Mouse (Mus musculus): Measurements from ENCODE around the gene Rasa2.
"Not testable (repeated sequence)": the region's sequence is repeated elsewhere in the genome, so short reads cannot be mapped to it uniquely, and the experiment has no call there.

Gene Rasa2

GRCm38 (mm10) chr9:96583076-96583475 lies 48.3 kb downstream of the Rasa2 start:
- no peak for DNase-seq (ENCODE audit: low spot score)

- DNase-seq (ENCODE audit: low spot score) = no peak
Observed at GRCm38 (mm10) chr9:96578190-96578589, 53.2 kb downstream of the Rasa2 start.

GRCm38 (mm10) chr9:96577674-96578073 lies 53.7 kb downstream of the Rasa2 start:
- DNase-seq (ENCODE audit: low spot score) = no peak

- DNase-seq (ENCODE audit: low spot score) = peak; percentile 60
Observed at GRCm38 (mm10) chr9:96573252-96573651, 58.2 kb downstream of the Rasa2 start.

- peak; percentile 19 for DNase-seq (ENCODE audit: low spot score)
Observed at GRCm38 (mm10) chr9:96572754-96573153, 58.7 kb downstream of the Rasa2 start.

GRCm38 (mm10) chr9:96566470-96566996 lies 64.9 kb downstream of the Rasa2 start:
- no peak for DNase-seq (ENCODE audit: low spot score)

- DNase-seq (ENCODE audit: low spot score) = no peak
Observed at GRCm38 (mm10) chr9:96563501-96563900, 67.9 kb downstream of the Rasa2 start.

- DNase-seq (ENCODE audit: low spot score) = no peak
Observed at GRCm38 (mm10) chr9:96559148-96559547, 72.3 kb downstream of the Rasa2 start.

- no peak for DNase-seq (ENCODE audit: low spot score)
Observed at GRCm38 (mm10) chr9:96558594-96558993, 72.8 kb downstream of the Rasa2 start.

GRCm38 (mm10) chr9:96554095-96554494 lies 77.3 kb downstream of the Rasa2 start:
- DNase-seq (ENCODE audit: low spot score) = no peak

- DNase-seq (ENCODE audit: low spot score) = no peak
Observed at GRCm38 (mm10) chr9:96545410-96545809, 86.0 kb downstream of the Rasa2 start.

- DNase-seq (ENCODE audit: low spot score) = no peak
Observed at GRCm38 (mm10) chr9:96543643-96544640, 87.5 kb downstream of the Rasa2 start.

GRCm38 (mm10) chr9:96538916-96539315 lies 92.5 kb downstream of the Rasa2 start:
- DNase-seq (ENCODE audit: low spot score) = no peak

- no peak for DNase-seq (ENCODE audit: low spot score)
Observed at GRCm38 (mm10) chr9:96537615-96537919, 93.8 kb downstream of the Rasa2 start.

GRCm38 (mm10) chr9:96536895-96537614 lies 94.4 kb downstream of the Rasa2 start:
- DNase-seq (ENCODE audit: low spot score) = peak; percentile 53

GRCm38 (mm10) chr9:96536093-96536492 lies 95.3 kb downstream of the Rasa2 start:
- not testable (repeated sequence) for DNase-seq (ENCODE audit: low spot score)

- DNase-seq (ENCODE audit: low spot score) = no peak
Observed at GRCm38 (mm10) chr9:96535431-96535830, 96.0 kb downstream of the Rasa2 start.

- no peak for DNase-seq (ENCODE audit: low spot score)
Observed at GRCm38 (mm10) chr9:96534256-96534655, 97.2 kb downstream of the Rasa2 start.

GRCm38 (mm10) chr9:96533476-96533875 lies 97.9 kb downstream of the Rasa2 start:
- no peak for DNase-seq (ENCODE audit: low spot score)

- no peak for DNase-seq (ENCODE audit: low spot score)
Observed at GRCm38 (mm10) chr9:96532531-96532930, 98.9 kb downstream of the Rasa2 start.

- no peak for DNase-seq (ENCODE audit: low spot score)
Observed at GRCm38 (mm10) chr9:96530674-96531081, 100.7 kb downstream of the Rasa2 start.

- no peak for DNase-seq (ENCODE audit: low spot score)
Observed at GRCm38 (mm10) chr9:96529961-96530673, 101.3 kb downstream of the Rasa2 start.

All from MN1 (cell line).